Mouse (Mus musculus): ENCODE results near the gene Zbtb8b. TPM values are rescaled to one million over a fixed set of nuclear protein-coding genes. Genes with fewer than 3 reads are reported as not detected.

Zbtb8b gene
- polyA plus RNA-seq, 1 experiment from 2014 or later: 6.3 TPM

GRCm38 (mm10) chr4:129394089-129394870, 46.4 kb downstream of the Zbtb8b start:
- Histone ChIP-seq H3K27ac (ENCODE audit: low read length) (no peak overlapping the region), H3K36me3 (ENCODE audit: control insufficient read depth, insufficient read depth) (no peaks in the 10 kb centered on the region), H3K4me3 (ENCODE audit: low read length) (no peak overlapping the region), H3K9me3 (replicated peaks; ENCODE audit: control insufficient read depth, low read length) (no peaks in the 10 kb centered on the region), H3K27me3 (ENCODE audit: control insufficient read depth, insufficient read depth, low read length) (no peaks in the 10 kb centered on the region), H3K9ac (ENCODE audit: low read length) (no peak overlapping the region), H3K4me1 (ENCODE audit: control insufficient read depth, insufficient read depth, low read length) (no peaks in the 10 kb centered on the region), H3K4me2 (ENCODE audit: low read depth, low read length) (no peak overlapping the region)
- 49% methylated on average over 12 of the region's 12 CpGs for WGBS
- no peak; the same call in 1 of the 2 replicates for ATAC-seq (replicated peaks; ENCODE audit: extremely low read depth, insufficient read depth, low FRiP score)

DNA sequence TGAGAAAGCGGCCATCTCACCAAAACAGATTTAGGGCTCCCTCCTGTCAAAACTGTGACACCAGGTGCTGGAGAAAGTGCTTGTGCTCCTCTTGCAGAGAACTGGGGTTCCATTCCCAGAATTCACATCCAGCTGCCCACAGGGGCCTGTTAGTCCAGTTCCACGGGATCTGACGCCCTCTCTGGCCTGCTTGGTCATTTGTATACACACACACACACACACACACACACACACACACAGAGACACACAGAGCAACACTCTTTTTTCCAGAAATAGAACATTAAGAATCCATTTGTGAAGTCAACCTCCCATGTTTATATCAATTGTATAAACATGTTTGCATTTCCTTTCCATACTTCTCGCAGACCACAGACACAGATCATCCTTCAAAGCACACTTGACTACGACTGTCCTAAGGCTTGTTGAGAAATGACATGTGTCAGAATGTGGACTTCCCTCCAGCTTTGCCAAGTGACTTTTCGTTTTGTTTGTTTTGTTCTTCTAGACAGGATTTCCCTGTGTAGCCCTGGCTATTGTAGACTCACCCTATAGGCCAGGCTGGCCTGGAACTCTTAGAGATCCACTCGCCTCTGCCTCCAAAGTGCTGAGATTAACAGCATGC, 49.6 kb downstream of the Zbtb8b start:
- Histone ChIP-seq H3K4me2 (ENCODE audit: low read depth, low read length) (no peak overlapping the region), H3K27me3 (ENCODE audit: control insufficient read depth, insufficient read depth, low read length) (no peaks in the 10 kb centered on the region), H3K27ac (ENCODE audit: low read length) (no peak overlapping the region), H3K4me3 (ENCODE audit: low read length) (no peak overlapping the region), H3K36me3 (ENCODE audit: control insufficient read depth, insufficient read depth) (no peaks in the 10 kb centered on the region), H3K9ac (ENCODE audit: low read length) (no peak overlapping the region), H3K4me1 (ENCODE audit: control insufficient read depth, insufficient read depth, low read length) (no peaks in the 10 kb centered on the region), H3K9me3 (replicated peaks; ENCODE audit: control insufficient read depth, low read length) (no peaks in the 10 kb centered on the region)
- WGBS: 78% methylated on average over 7 of the region's 7 CpGs
- ATAC-seq (replicated peaks; ENCODE audit: extremely low read depth, insufficient read depth, low FRiP score): no peak

- Histone ChIP-seq H3K36me3 (ENCODE audit: control insufficient read depth, insufficient read depth) (no peaks in the 10 kb centered on the region), H3K9me3 (replicated peaks; ENCODE audit: control insufficient read depth, low read length) (no peaks in the 10 kb centered on the region), H3K4me2 (ENCODE audit: low read depth, low read length) (no peak overlapping the region), H3K27ac (ENCODE audit: low read length) (no peak overlapping the region), H3K4me3 (ENCODE audit: low read length) (no peak overlapping the region), H3K4me1 (ENCODE audit: control insufficient read depth, insufficient read depth, low read length) (no peaks in the 10 kb centered on the region), H3K9ac (ENCODE audit: low read length) (no peak overlapping the region), H3K27me3 (ENCODE audit: control insufficient read depth, insufficient read depth, low read length) (no peaks in the 10 kb centered on the region)
- 60% methylated on average over 14 of the region's 14 CpGs for WGBS
- ATAC-seq (replicated peaks; ENCODE audit: extremely low read depth, insufficient read depth, low FRiP score): no peak
Measured at GRCm38 (mm10) chr4:129390216-129390743, 50.4 kb downstream of the Zbtb8b start.

GRCm38 (mm10) chr4:129388404-129388803, 52.2 kb downstream of the Zbtb8b start:
- ATAC-seq (replicated peaks; ENCODE audit: extremely low read depth, insufficient read depth, low FRiP score): no peak
- Histone ChIP-seq H3K36me3 (ENCODE audit: control insufficient read depth, insufficient read depth) (no peaks in the 10 kb centered on the region), H3K9ac (ENCODE audit: low read length) (no peak overlapping the region), H3K4me2 (ENCODE audit: low read depth, low read length) (no peak overlapping the region), H3K9me3 (replicated peaks; ENCODE audit: control insufficient read depth, low read length) (no peaks in the 10 kb centered on the region), H3K27ac (ENCODE audit: low read length) (no peak overlapping the region), H3K4me3 (ENCODE audit: low read length) (no peak overlapping the region), H3K27me3 (ENCODE audit: control insufficient read depth, insufficient read depth, low read length) (no peaks in the 10 kb centered on the region), H3K4me1 (ENCODE audit: control insufficient read depth, insufficient read depth, low read length) (no peaks in the 10 kb centered on the region)
- WGBS: 80% methylated on average over 5 of the region's 5 CpGs

DNA sequence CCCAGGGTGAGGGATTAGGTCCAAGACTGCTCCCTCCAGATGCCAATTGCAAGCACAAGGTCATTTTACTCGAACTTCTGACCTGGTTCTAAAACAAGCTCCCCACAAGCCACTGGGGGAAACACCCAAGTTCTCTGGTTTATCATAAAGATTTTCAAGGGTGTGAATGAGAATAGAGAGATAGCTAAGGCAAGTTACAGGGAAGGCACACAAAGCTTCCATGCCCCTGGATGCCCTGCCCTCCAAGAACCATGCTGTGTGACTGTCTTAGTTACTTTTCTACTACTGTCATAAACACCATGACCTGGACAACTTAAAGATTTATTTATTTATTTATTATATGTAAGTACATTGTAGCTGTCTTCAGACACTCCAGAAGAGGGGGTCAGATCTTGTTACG, 53.7 kb downstream of the Zbtb8b start:
- Histone ChIP-seq H3K27ac (ENCODE audit: low read length) (no peak overlapping the region), H3K4me2 (ENCODE audit: low read depth, low read length) (no peak overlapping the region), H3K27me3 (ENCODE audit: control insufficient read depth, insufficient read depth, low read length) (no peaks in the 10 kb centered on the region), H3K4me3 (ENCODE audit: low read length) (no peak overlapping the region), H3K36me3 (ENCODE audit: control insufficient read depth, insufficient read depth) (no peaks in the 10 kb centered on the region), H3K9me3 (replicated peaks; ENCODE audit: control insufficient read depth, low read length) (no peaks in the 10 kb centered on the region), H3K9ac (ENCODE audit: low read length) (no peak overlapping the region), H3K4me1 (ENCODE audit: control insufficient read depth, insufficient read depth, low read length) (no peaks in the 10 kb centered on the region)
- no peak for ATAC-seq (replicated peaks; ENCODE audit: extremely low read depth, insufficient read depth, low FRiP score)
- WGBS: 57% methylated on average over 2 of the region's 2 CpGs

DNA sequence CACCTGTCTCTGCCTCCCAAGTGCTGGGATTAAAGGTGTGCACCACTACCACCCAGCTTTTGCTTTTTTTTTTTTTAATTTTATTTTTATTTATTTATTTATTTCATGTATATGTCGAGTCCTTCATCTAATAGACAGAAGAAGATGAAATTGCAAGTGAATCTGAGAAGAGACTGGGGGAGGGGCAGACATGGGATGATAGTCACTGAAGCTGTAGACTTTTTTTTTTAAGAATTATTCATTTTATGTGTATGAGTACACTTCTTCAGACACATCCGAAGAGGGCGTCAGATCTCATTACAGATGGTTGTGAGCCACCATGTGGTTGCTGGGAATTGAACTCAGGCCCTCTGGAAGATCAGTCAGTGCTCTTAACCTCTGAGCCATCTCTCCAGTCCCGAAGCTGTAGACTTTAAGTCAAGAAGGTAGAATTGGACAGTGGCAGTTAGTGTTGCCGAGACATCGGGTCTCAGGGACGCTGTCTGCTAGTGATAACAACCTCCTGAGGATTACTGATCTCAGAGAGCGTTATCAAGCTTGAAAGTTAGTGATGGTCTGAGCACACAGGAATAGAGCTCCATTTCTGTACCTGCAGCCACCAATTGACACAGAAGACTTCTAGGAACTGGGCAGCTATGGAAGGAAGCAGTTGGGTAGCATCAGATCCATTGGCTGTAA, 54.2 kb downstream of the Zbtb8b start:
- H3K27ac ChIP-seq (ENCODE audit: low read length): no peak overlapping the region
- no peaks in the 10 kb centered on the region for H3K27me3 ChIP-seq (ENCODE audit: control insufficient read depth, insufficient read depth, low read length)
- H3K36me3 ChIP-seq (ENCODE audit: control insufficient read depth, insufficient read depth): no peaks in the 10 kb centered on the region
- no peak for ATAC-seq (replicated peaks; ENCODE audit: extremely low read depth, insufficient read depth, low FRiP score)
- H3K9ac ChIP-seq (ENCODE audit: low read length): no peak overlapping the region
- no peak overlapping the region for H3K4me3 ChIP-seq (ENCODE audit: low read length)
- H3K4me2 ChIP-seq (ENCODE audit: low read depth, low read length): no peak overlapping the region
- WGBS: 75% methylated on average over 8 of the region's 8 CpGs
- H3K4me1 ChIP-seq (ENCODE audit: control insufficient read depth, insufficient read depth, low read length): no peaks in the 10 kb centered on the region
- no peaks in the 10 kb centered on the region for H3K9me3 ChIP-seq (replicated peaks; ENCODE audit: control insufficient read depth, low read length)

- no peak for ATAC-seq (replicated peaks; ENCODE audit: extremely low read depth, insufficient read depth, low FRiP score)
- H3K9me3 ChIP-seq (replicated peaks; ENCODE audit: control insufficient read depth, low read length): no peaks in the 10 kb centered on the region
- H3K4me1 ChIP-seq (ENCODE audit: control insufficient read depth, insufficient read depth, low read length): no peaks in the 10 kb centered on the region
- H3K9ac ChIP-seq (ENCODE audit: low read length): no peak overlapping the region
- no peak overlapping the region for H3K27ac ChIP-seq (ENCODE audit: low read length)
- H3K4me2 ChIP-seq (ENCODE audit: low read depth, low read length): no peak overlapping the region
- no peaks in the 10 kb centered on the region for H3K27me3 ChIP-seq (ENCODE audit: control insufficient read depth, insufficient read depth, low read length)
- WGBS: 86% methylated on average over 11 of the region's 11 CpGs
- no peak overlapping the region for H3K4me3 ChIP-seq (ENCODE audit: low read length)
- no peaks in the 10 kb centered on the region for H3K36me3 ChIP-seq (ENCODE audit: control insufficient read depth, insufficient read depth)
Measured at GRCm38 (mm10) chr4:129385685-129386084, 55.0 kb downstream of the Zbtb8b start.

DNA sequence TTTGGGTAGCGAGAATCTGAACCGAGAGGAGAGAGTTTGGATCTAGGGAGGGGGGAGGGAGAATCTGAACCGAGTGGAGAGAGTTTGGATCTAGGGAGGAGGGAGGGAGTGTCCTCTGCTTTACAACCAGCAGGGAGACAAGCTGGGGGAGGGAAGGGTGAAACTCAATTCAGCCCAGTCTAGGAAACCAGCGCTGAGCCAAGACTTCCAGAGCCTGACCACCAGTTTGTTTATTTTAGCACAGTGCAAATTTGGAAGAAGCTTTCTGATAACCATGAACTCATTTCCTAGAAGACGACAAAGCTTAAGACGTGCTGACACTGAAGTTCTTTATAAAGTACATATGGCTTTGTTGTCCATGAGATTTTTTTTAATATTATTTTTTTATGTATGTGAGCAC, 56.2 kb downstream of the Zbtb8b start:
- H3K27ac ChIP-seq (ENCODE audit: low read length): peak overlapping the region; percentile 73
- no peaks in the 10 kb centered on the region for H3K9me3 ChIP-seq (replicated peaks; ENCODE audit: control insufficient read depth, low read length)
- no peaks in the 10 kb centered on the region for H3K27me3 ChIP-seq (ENCODE audit: control insufficient read depth, insufficient read depth, low read length)
- no peak overlapping the region for H3K9ac ChIP-seq (ENCODE audit: low read length)
- H3K4me3 ChIP-seq (ENCODE audit: low read length): no peak overlapping the region
- no peak overlapping the region for H3K4me2 ChIP-seq (ENCODE audit: low read depth, low read length)
- 19% methylated on average over 6 of the region's 6 CpGs for WGBS
- peak; percentile 70 for ATAC-seq (replicated peaks; ENCODE audit: extremely low read depth, insufficient read depth, low FRiP score)
- no peaks in the 10 kb centered on the region for H3K4me1 ChIP-seq (ENCODE audit: control insufficient read depth, insufficient read depth, low read length)
- H3K36me3 ChIP-seq (ENCODE audit: control insufficient read depth, insufficient read depth): no peaks in the 10 kb centered on the region

DNA sequence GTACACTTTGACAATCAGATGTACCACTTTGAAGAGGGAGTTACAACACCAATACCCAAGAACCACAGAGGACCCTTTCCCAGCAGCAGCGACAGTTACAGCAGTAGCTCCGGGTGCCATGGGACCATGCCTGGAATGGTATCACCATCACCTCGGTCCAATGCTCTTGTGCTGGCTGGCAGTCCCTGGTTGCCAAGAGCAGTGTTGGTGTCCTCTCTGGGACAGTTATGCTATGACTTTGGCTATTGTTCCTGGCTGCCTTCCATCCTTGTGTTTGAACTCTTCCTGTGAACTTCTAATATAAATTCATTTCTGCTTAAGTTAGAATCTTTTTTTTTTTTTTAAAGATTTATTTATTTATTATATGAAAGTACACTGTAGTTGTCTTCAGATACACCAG, 57.1 kb downstream of the Zbtb8b start:
- Histone ChIP-seq H3K4me1 (ENCODE audit: control insufficient read depth, insufficient read depth, low read length) (no peaks in the 10 kb centered on the region), H3K9ac (ENCODE audit: low read length) (no peak overlapping the region), H3K27ac (ENCODE audit: low read length) (no peak overlapping the region), H3K36me3 (ENCODE audit: control insufficient read depth, insufficient read depth) (no peaks in the 10 kb centered on the region), H3K4me2 (ENCODE audit: low read depth, low read length) (no peak overlapping the region), H3K27me3 (ENCODE audit: control insufficient read depth, insufficient read depth, low read length) (no peaks in the 10 kb centered on the region), H3K4me3 (ENCODE audit: low read length) (no peak overlapping the region), H3K9me3 (replicated peaks; ENCODE audit: control insufficient read depth, low read length) (no peaks in the 10 kb centered on the region)
- 77% methylated on average over 3 of the region's 3 CpGs for WGBS
- ATAC-seq (replicated peaks; ENCODE audit: extremely low read depth, insufficient read depth, low FRiP score): no peak

Data from heart, embryonic 16.5 days (tissue).